21 mouse cellular contexts compared by ENCODE assay signal in the genomic region with DNA sequence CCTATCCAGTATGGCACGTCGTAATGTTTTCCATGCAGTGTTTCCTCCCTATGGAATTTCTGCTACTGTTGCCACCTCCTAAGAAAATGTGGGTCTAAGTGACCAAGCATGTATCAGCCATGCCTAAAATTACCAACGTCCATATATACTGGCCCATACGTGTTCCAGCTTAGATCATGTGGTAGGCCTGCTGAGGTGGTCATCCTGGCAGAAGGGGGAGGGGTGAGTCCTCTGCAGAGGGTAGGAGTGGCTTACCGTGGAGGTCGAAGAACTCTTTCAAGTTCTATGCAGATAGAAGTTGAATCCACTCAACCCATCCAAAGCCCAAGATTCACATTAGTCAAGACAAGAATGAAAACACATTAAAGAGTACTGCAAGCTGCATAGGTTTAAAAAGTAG.
DNase-seq lines count a peak whose midpoint lies in the region; ATAC-seq and TF ChIP-seq lines count a peak whose summit lies in the region.
"Had no signal": no experiment of that assay in that cellular context is flagged by ENCODE, and none has a peak within 500 bp of the region (broad histone marks: within the 10 kb centered on the region; RNA-seq: fewer than 3 reads in every experiment).

No protein-coding gene starts in this region.

- TF ChIP-seq CTCF in heart, adult 2 months (IDR thresholded peaks at IDR 0.05): no peak
- no peak for TF ChIP-seq CTCF in lung, postnatal 0 days (IDR thresholded peaks at IDR 0.05)

- H3K4me2 ChIP-seq in heart, embryonic 11.5 days: 0 out of 2 replicates have a peak overlapping the region, but pooled peaks have one; percentile 2
- peak overlapping the region; percentile 18; the same call in 1 of the 2 replicates for H3K4me2 ChIP-seq in heart, embryonic 15.5 days
- H3K4me2 ChIP-seq in lung, postnatal 0 days (replicated peaks; ENCODE audit: low read depth, low read length): no peak overlapping the region
- H3K4me2 ChIP-seq: forebrain, embryonic 13.5 days; hindbrain, embryonic 15.5 days had no signal

- H3K4me1 ChIP-seq in heart, embryonic 11.5 days (ENCODE audit: control insufficient read depth, insufficient read depth, low read length): peaks cover 54% of the 10 kb centered on the region
- H3K4me1 ChIP-seq in heart, adult 2 months (ENCODE audit: control insufficient read depth, insufficient read depth, low read length): peaks cover 13% of the 10 kb centered on the region
- peaks cover 58% of the 10 kb centered on the region for H3K4me1 ChIP-seq in heart, embryonic 15.5 days (replicated peaks)
- peaks cover 14% of the 10 kb centered on the region; the same call in 1 of the 2 replicates for H3K4me1 ChIP-seq in lung, postnatal 0 days (ENCODE audit: insufficient read depth, low read depth, low read length)

- intact Hi-C loops in heart, adult 2 months (cut with DNase I): no loop called here

- H3K4me3 ChIP-seq in heart, embryonic 11.5 days (ENCODE audit: low read depth, low read length): no peak overlapping the region
- no peak overlapping the region for H3K4me3 ChIP-seq in heart, adult 2 months
- H3K4me3 ChIP-seq in heart, embryonic 15.5 days: no peak overlapping the region
- no peak overlapping the region for H3K4me3 ChIP-seq in lung, postnatal 0 days (ENCODE audit: low read depth, low read length)
- H3K4me3 ChIP-seq: embryonic facial prominence, embryonic 10.5 days; forebrain, embryonic 13.5 days; hindbrain, embryonic 15.5 days had no signal

- H3K27ac ChIP-seq in heart, embryonic 11.5 days (ENCODE audit: low read depth, low read length): peak overlapping the region; percentile 77
- no peak overlapping the region for H3K27ac ChIP-seq in heart, adult 2 months
- H3K27ac ChIP-seq in heart, embryonic 15.5 days: peak overlapping the region; percentile 83
- H3K27ac ChIP-seq in lung, postnatal 0 days (ENCODE audit: low read length): peak overlapping the region; percentile 93; the same call in 1 of the 2 replicates
- H3K27ac ChIP-seq: embryonic facial prominence, embryonic 10.5 days; forebrain, embryonic 13.5 days; hindbrain, embryonic 15.5 days had no signal

- WGBS in heart, embryonic 11.5 days (ENCODE audit: insufficient replicate concordance): 19% methylated on average over 6 of the region's 6 CpGs
- WGBS in heart, adult 2 months: 42% methylated on average over 6 of the region's 6 CpGs
- WGBS in heart, embryonic 15.5 days: 19% methylated on average over 6 of the region's 6 CpGs
- 56% methylated on average over 6 of the region's 6 CpGs for WGBS in lung, postnatal 0 days

- H3K9me3 ChIP-seq in heart, embryonic 11.5 days (replicated peaks; ENCODE audit: control insufficient read depth, low read length): no peaks in the 10 kb centered on the region
- H3K9me3 ChIP-seq in heart, embryonic 15.5 days (replicated peaks): no peaks in the 10 kb centered on the region
- no peaks in the 10 kb centered on the region for H3K9me3 ChIP-seq in lung, postnatal 0 days (ENCODE audit: low read length)
- H3K9me3 ChIP-seq: embryonic facial prominence, embryonic 10.5 days; forebrain, embryonic 13.5 days; hindbrain, embryonic 15.5 days had no signal

- no peak overlapping the region for H3K9ac ChIP-seq in heart, embryonic 11.5 days (ENCODE audit: low read depth, low read length)
- H3K9ac ChIP-seq in heart, adult 2 months (ENCODE audit: low read depth, low read length): no peak overlapping the region
- H3K9ac ChIP-seq in heart, embryonic 15.5 days: no peak overlapping the region
- H3K9ac ChIP-seq in lung, postnatal 0 days (replicated peaks; ENCODE audit: low read depth): no peak overlapping the region
- H3K9ac ChIP-seq: forebrain, embryonic 13.5 days; forebrain, postnatal 0 days; hindbrain, embryonic 15.5 days had no signal

- H3K79me2 ChIP-seq in heart, adult 2 months (replicated peaks; ENCODE audit: control insufficient read depth, insufficient read depth, low read length): no peaks in the 10 kb centered on the region

- 0 out of 2 replicates have a peak, but pooled peaks cover 2% of the 10 kb centered on the region for H3K27me3 ChIP-seq in heart, embryonic 11.5 days (ENCODE audit: control insufficient read depth, insufficient read depth, low read length)
- H3K27me3 ChIP-seq in heart, adult 2 months (ENCODE audit: control insufficient read depth, insufficient read depth, low read length): no peaks in the 10 kb centered on the region
- peaks cover 7% of the 10 kb centered on the region for H3K27me3 ChIP-seq in heart, embryonic 15.5 days
- H3K27me3 ChIP-seq in lung, postnatal 0 days (replicated peaks; ENCODE audit: insufficient read depth, low read length): no peaks in the 10 kb centered on the region
- H3K27me3 ChIP-seq: CH12.LX; forebrain, embryonic 13.5 days; hindbrain, embryonic 15.5 days had no signal

- DNase-seq in heart, adult 2 months: no peak
- no peak for DNase-seq in heart, postnatal 4 days
- DNase-seq in lung, postnatal 0 days (ENCODE audit: low spot score): no peak
- no peak for DNase-seq in lung, postnatal 4 days
- DNase-seq in yolk sac, embryonic 10.5 days (ENCODE audit: low spot score): peak; percentile 62
- DNase-seq: adrenal gland, adult 2 months; adrenal gland, postnatal 25 days; cerebellum, adult 18-20 months; cerebellum, adult 9-11 months; cerebellum, postnatal 36 days; forebrain, postnatal 0 days; gastrocnemius, postnatal 36 days; heart, postnatal 10 days; kidney, adult 11 months; kidney, adult 9 months had no signal

- TF ChIP-seq POLR2A in heart, adult 2 months (IDR thresholded peaks at IDR 0.05; ENCODE audit: insufficient read depth, low read depth, low read length): no peak

- H3K36me3 ChIP-seq in heart, embryonic 11.5 days (ENCODE audit: control insufficient read depth, insufficient read depth, low read length): no peaks in the 10 kb centered on the region
- no peaks in the 10 kb centered on the region for H3K36me3 ChIP-seq in heart, adult 2 months (ENCODE audit: control insufficient read depth, insufficient read depth, low read length)
- H3K36me3 ChIP-seq in heart, embryonic 15.5 days: no peaks in the 10 kb centered on the region
- H3K36me3 ChIP-seq in lung, postnatal 0 days (ENCODE audit: insufficient read depth, low read length): no peaks in the 10 kb centered on the region
- H3K36me3 ChIP-seq: embryonic facial prominence, embryonic 10.5 days; hindbrain, embryonic 15.5 days had no signal

- no peak for TF ChIP-seq EP300 in heart, adult 2 months (IDR thresholded peaks at IDR 0.05; ENCODE audit: insufficient read depth, low read depth, low read length)
- no peak for TF ChIP-seq EP300 in lung, postnatal 0 days (IDR thresholded peaks at IDR 0.05)

- peak; percentile 60; the same call in 1 of the 2 replicates for ATAC-seq in heart, embryonic 11.5 days (replicated peaks; ENCODE audit: insufficient number of reproducible peaks, low FRiP score, low TSS enrichment)
- 0 out of 2 replicates have a peak, but pooled peaks have one; percentile 24 for ATAC-seq in heart, embryonic 15.5 days (replicated peaks; ENCODE audit: insufficient number of reproducible peaks, insufficient read depth, low FRiP score, low read depth)
- no peak for ATAC-seq in lung, postnatal 0 days
- ATAC-seq: forebrain, embryonic 13.5 days; forebrain, postnatal 0 days had no signal
